Mouse (Mus musculus): ENCODE results near the gene Iqcn. TPM values are rescaled to one million over a fixed set of nuclear protein-coding genes. Genes with fewer than 3 reads are reported as not detected.

Iqcn gene
- total RNA-seq, 2 experiments from 2014 or later = not detected

GRCm38 (mm10) chr8:70726721-70727120 lies 23.5 kb downstream of the Iqcn start:
- no peak overlapping the region for H3K4me3 ChIP-seq
- no peak for TF ChIP-seq CTCF (IDR thresholded peaks at IDR 0.05)
- intact Hi-C loops (cut with DNase I) = no loop called here
- peak; percentile 8 for DNase-seq
- no peak overlapping the region for H3K27ac ChIP-seq

GRCm38 (mm10) chr8:70729808-70730475 lies 26.7 kb downstream of the Iqcn start:
- intact Hi-C loops (cut with DNase I) = no loop called here
- no peak for DNase-seq
- TF ChIP-seq CTCF (IDR thresholded peaks at IDR 0.05) = peak; percentile 40
- H3K4me3 ChIP-seq = peak overlapping the region; percentile 58
- H3K27ac ChIP-seq = no peak overlapping the region

- Histone ChIP-seq H3K4me3 (no peak overlapping the region), H3K27ac (no peak overlapping the region)
- no peak for DNase-seq
- TF ChIP-seq CTCF (IDR thresholded peaks at IDR 0.05) = no peak
- intact Hi-C loops (cut with DNase I) = no loop called here
These were observed 27.7 kb downstream of the Iqcn start for GRCm38 (mm10) chr8:70730956-70731355.

GRCm38 (mm10) chr8:70737705-70738104 lies 34.4 kb downstream of the Iqcn start:
- intact Hi-C loops (cut with DNase I) = no loop called here
- no peak for TF ChIP-seq CTCF (IDR thresholded peaks at IDR 0.05)
- Histone ChIP-seq H3K4me3 (no peak overlapping the region), H3K27ac (no peak overlapping the region)
- no peak for DNase-seq

- no peak for DNase-seq
- no peak for TF ChIP-seq CTCF (IDR thresholded peaks at IDR 0.05)
- Histone ChIP-seq H3K27ac (no peak overlapping the region), H3K4me3 (no peak overlapping the region)
- intact Hi-C loops (cut with DNase I) = no loop called here
These were observed 35.0 kb downstream of the Iqcn start for GRCm38 (mm10) chr8:70738211-70738610.

GRCm38 (mm10) chr8:70741661-70742060 lies 38.4 kb downstream of the Iqcn start:
- Histone ChIP-seq H3K4me3 (no peak overlapping the region), H3K27ac (peak overlapping the region; percentile 87)
- peak; percentile 43 for DNase-seq
- TF ChIP-seq CTCF (IDR thresholded peaks at IDR 0.05) = no peak
- intact Hi-C loops (cut with DNase I) = no loop called here

- Histone ChIP-seq H3K4me3 (peak overlapping the region; percentile 74), H3K27ac (peak overlapping the region; percentile 87)
- intact Hi-C loops (cut with DNase I) = no loop called here
- no peak for TF ChIP-seq CTCF (IDR thresholded peaks at IDR 0.05)
- no peak for DNase-seq
These were observed 38.9 kb downstream of the Iqcn start for GRCm38 (mm10) chr8:70742176-70742575.

- Histone ChIP-seq H3K4me3 (peak overlapping the region; percentile 74), H3K27ac (peak overlapping the region; percentile 87)
- peak; percentile 62 for DNase-seq
- TF ChIP-seq CTCF (IDR thresholded peaks at IDR 0.05) = no peak
- intact Hi-C loops (cut with DNase I) = no loop called here
These were observed 39.9 kb downstream of the Iqcn start for GRCm38 (mm10) chr8:70742981-70743655.

GRCm38 (mm10) chr8:70743656-70744590 lies 40.7 kb downstream of the Iqcn start:
- intact Hi-C loops (cut with DNase I) = no loop called here
- Histone ChIP-seq H3K27ac (peak overlapping the region; percentile 87), H3K4me3 (peak overlapping the region; percentile 74)
- peak; percentile 89 for DNase-seq
- TF ChIP-seq CTCF (IDR thresholded peaks at IDR 0.05) = no peak

- H3K4me3 ChIP-seq = peak overlapping the region; percentile 74
- intact Hi-C loops (cut with DNase I) = no loop called here
- TF ChIP-seq CTCF (IDR thresholded peaks at IDR 0.05) = no peak
- H3K27ac ChIP-seq = peak overlapping the region; percentile 87
- DNase-seq = no peak
These were observed 41.5 kb downstream of the Iqcn start for GRCm38 (mm10) chr8:70744806-70745205.

GRCm38 (mm10) chr8:70745691-70746220 lies 42.5 kb downstream of the Iqcn start:
- peak overlapping the region; percentile 87 for H3K27ac ChIP-seq
- no peak overlapping the region for H3K4me3 ChIP-seq
- DNase-seq = no peak
- no peak for TF ChIP-seq CTCF (IDR thresholded peaks at IDR 0.05)
- intact Hi-C loops (cut with DNase I) = no loop called here

- Histone ChIP-seq H3K4me3 (0 out of 2 replicates have a peak overlapping the region, but pooled peaks have one; percentile 7), H3K27ac (no peak overlapping the region)
- no peak for TF ChIP-seq CTCF (IDR thresholded peaks at IDR 0.05)
- intact Hi-C loops (cut with DNase I) = no loop called here
- DNase-seq = no peak
These were observed 43.4 kb downstream of the Iqcn start for GRCm38 (mm10) chr8:70746676-70747075.
